Mouse (Mus musculus) G1E (cell line): ENCODE measurements at regions not wholly inside any gene's neighbourhood (a gene's known extent, or its start where the extent isn't known, plus 50 kb on each side); places are given as distances from the start of the nearest gene placed in this dataset.

Experiments used
- CTCF ChIP-seq: IDR thresholded peaks from 2 replicates; pipeline ENCODE4 v1.5.1; 2012; ENCODE audit warnings: low read depth, low read length, inconsistent platforms, mixed read lengths
- POLR2AphosphoS5 ChIP-seq: IDR thresholded peaks from 2 replicates; pipeline ENCODE4 v1.6.1; 2012; ENCODE audit warnings: low read depth, low read length, inconsistent platforms; ENCODE audit not compliant: insufficient replicate concordance

DNA sequence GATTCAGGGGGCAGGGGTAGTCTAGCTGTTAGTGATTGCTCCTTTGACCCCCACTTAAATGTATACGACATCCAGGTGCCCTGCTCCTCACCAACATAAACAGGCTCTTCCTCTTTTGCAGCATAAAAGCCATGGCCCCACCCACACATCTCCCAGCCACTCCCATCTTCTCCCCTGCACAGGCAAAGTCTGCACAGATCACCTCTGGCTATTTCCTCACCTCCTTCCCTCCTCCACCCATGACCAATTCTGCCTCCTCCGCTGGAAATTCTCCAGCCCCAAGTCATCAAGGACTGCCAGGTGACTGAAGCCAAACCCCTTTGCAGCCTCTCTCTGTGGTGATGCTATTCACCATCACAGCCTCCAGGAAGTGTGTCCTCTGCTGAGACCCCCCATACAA is 306.8 kb upstream of the Zfp637 start:
- TF ChIP-seq POLR2AphosphoS5 (no peak), CTCF (no peak)
